Mouse (Mus musculus): ENCODE data around the gene Gm20388.

DNA sequence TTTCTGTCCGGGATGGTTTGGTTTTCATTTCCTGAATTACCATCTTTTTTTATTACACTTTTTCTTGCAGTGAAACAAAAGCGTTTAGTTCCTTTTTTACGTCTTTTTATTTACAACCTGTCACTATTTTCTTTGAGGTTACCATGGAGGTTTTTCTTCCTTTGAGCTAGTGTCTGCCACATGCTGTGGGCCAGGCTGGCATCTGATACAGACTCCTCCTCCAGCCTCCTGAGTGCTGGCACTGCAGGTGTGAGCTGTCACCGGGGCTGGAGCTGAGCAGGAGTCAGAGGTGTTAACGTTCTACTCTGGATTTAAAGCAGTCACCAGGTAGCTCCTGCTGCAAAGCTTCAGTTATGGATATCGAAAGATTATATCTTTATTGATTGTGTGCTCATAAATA lies 2962.5 kb downstream of the Gm20388 start:
- no peak for TF ChIP-seq GATA1 (IDR thresholded peaks at IDR 0.05; ENCODE audit: low read length)
- no peak for TF ChIP-seq TAL1 (IDR thresholded peaks at IDR 0.05; ENCODE audit: low read length)

All from erythroblast, embryonic 14.5 days (primary cell).